Mouse (Mus musculus): ENCODE measurements around the gene Dop1b. TPM values are rescaled to one million over a fixed set of nuclear protein-coding genes. Genes with fewer than 3 reads are reported as not detected.

Dop1b gene
- polyA plus RNA-seq, 1 experiment from 2014 or later: 6.3 TPM

DNA sequence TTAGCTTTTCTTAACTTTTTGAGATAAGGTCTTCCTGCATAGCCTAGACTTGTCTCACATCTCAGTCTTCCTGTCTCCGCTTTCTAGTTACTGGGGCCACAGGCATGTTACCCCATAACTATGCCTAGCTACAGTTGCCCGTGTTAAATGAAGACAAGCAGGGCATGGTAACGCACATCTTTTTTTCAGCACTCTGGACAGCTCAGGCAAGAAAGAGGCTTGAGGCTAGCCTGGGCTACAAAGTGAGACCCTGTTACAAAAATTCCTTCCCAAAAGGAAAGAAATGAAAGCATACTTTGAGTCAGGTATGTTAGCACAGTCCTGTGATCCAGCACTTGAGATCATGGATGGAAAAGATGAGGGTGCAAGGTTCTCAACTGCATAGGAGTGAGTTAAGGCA, 138.8 kb downstream of the Dop1b start:
- ATAC-seq (replicated peaks; ENCODE audit: insufficient number of reproducible peaks, low FRiP score, low TSS enrichment): no peak

DNA sequence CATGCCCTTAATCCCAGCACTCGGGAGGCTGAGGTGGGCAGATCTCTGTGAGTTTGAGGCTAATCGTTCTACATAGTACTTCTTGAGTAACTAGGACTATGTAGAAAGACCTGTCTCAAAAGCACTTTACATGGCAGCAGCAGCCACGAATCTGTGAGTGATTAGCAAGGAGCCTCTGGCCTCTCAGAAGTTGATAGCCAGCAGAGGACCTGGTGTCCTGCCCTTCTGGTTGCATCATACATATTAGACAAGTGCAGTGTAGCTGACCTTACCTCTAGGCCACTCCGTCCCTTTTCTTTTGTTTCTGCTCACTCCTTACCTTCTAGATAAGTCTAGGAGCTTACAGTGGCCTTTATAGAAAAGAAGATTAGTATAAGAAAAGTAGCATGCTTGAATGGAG, 148.3 kb downstream of the Dop1b start:
- ATAC-seq (replicated peaks; ENCODE audit: insufficient number of reproducible peaks, low FRiP score, low TSS enrichment): no peak
- Histone ChIP-seq H3K4me1 (ENCODE audit: control insufficient read depth, insufficient read depth, low read length) (no peaks in the 10 kb centered on the region), H3K4me3 (ENCODE audit: low read depth, low read length) (no peak overlapping the region), H3K9me3 (replicated peaks; ENCODE audit: control insufficient read depth, low read length) (no peaks in the 10 kb centered on the region), H3K4me2 (no peak overlapping the region), H3K27me3 (ENCODE audit: control insufficient read depth, insufficient read depth, low read length) (no peaks in the 10 kb centered on the region), H3K9ac (ENCODE audit: low read depth, low read length) (no peak overlapping the region), H3K36me3 (ENCODE audit: control insufficient read depth, insufficient read depth, low read length) (peaks cover 36% of the 10 kb centered on the region), H3K27ac (ENCODE audit: low read depth, low read length) (no peak overlapping the region)
- WGBS (ENCODE audit: insufficient replicate concordance): 84% methylated on average over 4 of the region's 4 CpGs

More for the DNA sequence above, 138.8 kb downstream of the Dop1b start:
- Histone ChIP-seq H3K36me3 (ENCODE audit: control insufficient read depth, insufficient read depth, low read length) (peaks cover 31% of the 10 kb centered on the region), H3K4me3 (ENCODE audit: low read depth, low read length) (no peak overlapping the region), H3K27ac (ENCODE audit: low read depth, low read length) (no peak overlapping the region), H3K9ac (ENCODE audit: low read depth, low read length) (no peak overlapping the region), H3K4me2 (no peak overlapping the region), H3K9me3 (replicated peaks; ENCODE audit: control insufficient read depth, low read length) (no peaks in the 10 kb centered on the region), H3K27me3 (ENCODE audit: control insufficient read depth, insufficient read depth, low read length) (no peaks in the 10 kb centered on the region), H3K4me1 (ENCODE audit: control insufficient read depth, insufficient read depth, low read length) (no peaks in the 10 kb centered on the region)
- WGBS (ENCODE audit: insufficient replicate concordance): 93% methylated on average over 3 of the region's 3 CpGs

Other genes with a start within 250 kb of the Dop1b start
- gene Setd4, start 107.8 kb upstream of the Dop1b start, polyA plus RNA-seq (2014; fragmentation: Nextera tagmentation; extraction: Ambion mirVana): 6.1 and 6.2 TPM in 2 replicates
- gene Cbr1, start 106.1 kb upstream of the Dop1b start, polyA plus RNA-seq (2014; fragmentation: Nextera tagmentation; extraction: Ambion mirVana): 61.0 and 65.9 TPM in 2 replicates
- gene Gm5678, start 83.8 kb upstream of the Dop1b start, polyA plus RNA-seq (2014; fragmentation: Nextera tagmentation; extraction: Ambion mirVana): not detected in 2 replicates
- 0.25 and 0.36 TPM in 2 replicates for gene Cbr3, start 28.7 kb upstream of the Dop1b start, polyA plus RNA-seq (2014; fragmentation: Nextera tagmentation; extraction: Ambion mirVana)
- 22.8 and 25.3 TPM in 2 replicates for gene Morc3, start 120.2 kb downstream of the Dop1b start, polyA plus RNA-seq (2014; fragmentation: Nextera tagmentation; extraction: Ambion mirVana)
- gene Chaf1b, start 172.0 kb downstream of the Dop1b start, polyA plus RNA-seq (2014; fragmentation: Nextera tagmentation; extraction: Ambion mirVana): 62.3 and 66.9 TPM in 2 replicates